Mouse (Mus musculus): ENCODE measurements around the gene Grin2d. TPM values are rescaled to one million over a fixed set of nuclear protein-coding genes. Genes with fewer than 3 reads are reported as not detected.
A peak's percentile ranks its signal among the peaks of the same experiment; 100 is the strongest.

Gene Grin2d
- total and polyA plus RNA-seq, 3 experiments, result 0.04 to 0.07 TPM; not detected in 1

GRCm38 (mm10) chr7:45873061-45873947, 4.9 kb downstream of the Grin2d start (continued):
- TF ChIP-seq HCFC1 (IDR thresholded peaks at IDR 0.05; ENCODE audit: low read depth, low read length), result peak; percentile 53; the same call in 1 of the 2 replicates
- TF ChIP-seq GABPA (IDR thresholded peaks at IDR 0.05; ENCODE audit: insufficient replicate concordance, low read depth, low read length), result no peak
- TF ChIP-seq TCF12 (IDR thresholded peaks at IDR 0.05; ENCODE audit: low read depth, low read length), result no peak
- TF ChIP-seq ZKSCAN1 (IDR thresholded peaks at IDR 0.05; ENCODE audit: borderline replicate concordance, low read depth, low read length), result peak; percentile 24; the same call in 1 of the 2 replicates
- TF ChIP-seq JUND (conservative IDR thresholded peaks at IDR 0.05; ENCODE audit: low read depth, low read length), result no peak
- no peak; the same call in 1 of the 2 replicates for TF ChIP-seq IRF4 (IDR thresholded peaks at IDR 0.05; ENCODE audit: low read depth, low read length)

- Histone ChIP-seq H3K4me1 (ENCODE audit: control insufficient read depth in 1 of 2, insufficient read depth in 2 of 2) (peaks cover 23 to 44% of the 10 kb centered on the region in 2 experiments), H3K27me3 (replicated peaks) (peaks cover 17% of the 10 kb centered on the region), H3K27ac (ENCODE audit: insufficient read depth, low read depth) (peak within 1 kb of the TSS; percentile 62), H3K4me2 (ENCODE audit: insufficient read depth, low read depth, poor library complexity, severe bottlenecking) (peak within 1 kb of the TSS; percentile 31), H3K36me3 (replicated peaks in 1 of 2; ENCODE audit: control insufficient read depth in 1 of 2, insufficient read depth in 1 of 2, low read length in 1 of 2) (peaks cover 19 to 31% of the 10 kb centered on the region in 2 experiments), H3K9me3 (replicated peaks; ENCODE audit: low read length) (no peaks in the 10 kb centered on the region), H3K4me3 (replicated peaks in 1 of 3; ENCODE audit: low read depth in 2 of 3, low read length in 2 of 3, poor library complexity in 1 of 3) (peak within 1 kb of the TSS; percentile 72 to 88 (median 86)), H3K9ac (ENCODE audit: insufficient read depth, low read depth) (peak within 1 kb of the TSS; percentile 99), H3K79me2 (replicated peaks; ENCODE audit: control insufficient read depth, extremely low read depth, insufficient read depth, poor library complexity, severe bottlenecking) (peaks cover 24% of the 10 kb centered on the region)
- peak; percentile 83 to 98 for TF ChIP-seq CTCF (conservative IDR thresholded peaks at IDR 0.05 in 1 of 2, IDR thresholded peaks at IDR 0.05 in 1 of 2; ENCODE audit: low read depth in 2 of 2, low read length in 2 of 2)
- no peak for TF ChIP-seq GABPA (IDR thresholded peaks at IDR 0.05; ENCODE audit: insufficient replicate concordance, low read depth, low read length)
- TF ChIP-seq ZNF384 (IDR thresholded peaks at IDR 0.05; ENCODE audit: low read depth, low read length), result no peak
- 0 out of 2 replicates have a peak, but pooled peaks have one; percentile 13 for TF ChIP-seq NRF1 (IDR thresholded peaks at IDR 0.05; ENCODE audit: low read depth, low read length)
- no peak for TF ChIP-seq ZKSCAN1 (IDR thresholded peaks at IDR 0.05; ENCODE audit: borderline replicate concordance, low read depth, low read length)
- no peak for TF ChIP-seq USF2 (conservative IDR thresholded peaks at IDR 0.05; ENCODE audit: low read depth, low read length)
- peak; percentile 88 for TF ChIP-seq SMC3 (IDR thresholded peaks at IDR 0.05; ENCODE audit: low read depth, low read length)
- TF ChIP-seq MXI1 (IDR thresholded peaks at IDR 0.05; ENCODE audit: low read depth, low read length), result no peak
- no peak for TF ChIP-seq MEF2A (IDR thresholded peaks at IDR 0.05; ENCODE audit: borderline replicate concordance, low read depth, low read length)
- no peak for TF ChIP-seq BHLHE40 (IDR thresholded peaks at IDR 0.05; ENCODE audit: low read depth, low read length)
- 0 out of 2 replicates have a peak, but pooled peaks have one; percentile 50 for TF ChIP-seq MAZ (IDR thresholded peaks at IDR 0.05; ENCODE audit: low read depth, low read length)
- no peak for TF ChIP-seq ZMIZ1 (IDR thresholded peaks at IDR 0.05; ENCODE audit: low read depth, low read length)
- no peak for TF ChIP-seq JUN (IDR thresholded peaks at IDR 0.05; ENCODE audit: insufficient read depth, low read depth, low read length)
- TF ChIP-seq RAD21 (IDR thresholded peaks at IDR 0.05; ENCODE audit: low read depth, low read length), result peak; percentile 57
- no peak for TF ChIP-seq UBTF (IDR thresholded peaks at IDR 0.05; ENCODE audit: low read depth, low read length)
- 0 out of 2 replicates have a peak, but pooled peaks have one; percentile 53 for TF ChIP-seq TBP (conservative IDR thresholded peaks at IDR 0.05; ENCODE audit: low read depth, low read length)
- TF ChIP-seq CHD1 (IDR thresholded peaks at IDR 0.05; ENCODE audit: low read depth, low read length), result no peak
- TF ChIP-seq MYC (IDR thresholded peaks at IDR 0.05; ENCODE audit: low read depth, low read length), result 0 out of 2 replicates have a peak, but pooled peaks have one; percentile 18
- TF ChIP-seq E2F4 (IDR thresholded peaks at IDR 0.05; ENCODE audit: insufficient replicate concordance, low read depth, low read length), result no peak
- no peak for TF ChIP-seq HCFC1 (IDR thresholded peaks at IDR 0.05; ENCODE audit: low read depth, low read length)
- no peak for TF ChIP-seq JUND (conservative IDR thresholded peaks at IDR 0.05; ENCODE audit: low read depth, low read length)
- TF ChIP-seq KAT2A (IDR thresholded peaks at IDR 0.05; ENCODE audit: insufficient replicate concordance, low read length), result no peak
- TF ChIP-seq POLR2A (IDR thresholded peaks at IDR 0.05; ENCODE audit: low read depth, low read length), result peak; percentile 79
- TF ChIP-seq IRF4 (IDR thresholded peaks at IDR 0.05; ENCODE audit: low read depth, low read length), result no peak
- TF ChIP-seq MAX (IDR thresholded peaks at IDR 0.05; ENCODE audit: low read length), result no peak
- TF ChIP-seq ZC3H11A (IDR thresholded peaks at IDR 0.05; ENCODE audit: low read depth, low read length), result no peak
- TF ChIP-seq TCF12 (IDR thresholded peaks at IDR 0.05; ENCODE audit: low read depth, low read length), result peak; percentile 56; the same call in 1 of the 2 replicates
- no peak for TF ChIP-seq CHD2 (IDR thresholded peaks at IDR 0.05; ENCODE audit: low read length)
- peak; percentile 55; the same call in 1 of the 2 replicates for TF ChIP-seq NELFE (IDR thresholded peaks at IDR 0.05; ENCODE audit: low read depth, low read length)
- no peak for TF ChIP-seq EP300 (IDR thresholded peaks at IDR 0.05; ENCODE audit: low read length)
- TF ChIP-seq ETS1 (conservative IDR thresholded peaks at IDR 0.05; ENCODE audit: low read depth, low read length), result no peak
- no peak for TF ChIP-seq MAFK (IDR thresholded peaks at IDR 0.05; ENCODE audit: insufficient replicate concordance, low read length)
- no peak for TF ChIP-seq USF1 (IDR thresholded peaks at IDR 0.05; ENCODE audit: low read depth, low read length)
- DNase-seq (ENCODE audit: extremely low read depth), result peak; percentile 82
- in situ Hi-C loops (cut with MboI; ENCODE audit: low pct_ligation_motif_present, low pct_unique_long_range_greater_than_20kb, low sequenced_read_pairs) (loop anchor here (5.0 kb wide), 1 partner anchor 70 kb away; no protein-coding TSS in a partner anchor), dilution Hi-C loops (cut with MboI; ENCODE audit: extremely low pct_ligation_motif_present, extremely low pct_unique_long_range_greater_than_20kb, low sequenced_read_pairs) (no loop called here)
These were observed 5.6 kb downstream of the Grin2d start, which contains the start of gene Kdelr1 for GRCm38 (mm10) chr7:45872624-45873023. Gene Kdelr1, plus strand, starts transcription at chr7:45872772.

All from CH12.LX (cell line).